Mouse (Mus musculus) brain, embryonic 18.5 days (tissue): ENCODE measurements around the gene Pip5k1b.

Experiments used
- DNase-seq: peaks from one replicate; pipeline ENCODE4 v3.0.0-alpha.2; 2012; ENCODE audit warnings: low read depth, low spot score

Pip5k1b gene

GRCm38 (mm10) chr19:24476461-24476860, 79.2 kb downstream of the Pip5k1b start:
- DNase-seq: no peak

- DNase-seq: no peak
Measured at GRCm38 (mm10) chr19:24475281-24475680, 80.4 kb downstream of the Pip5k1b start.

- DNase-seq: no peak
Measured at GRCm38 (mm10) chr19:24472512-24472911, 83.2 kb downstream of the Pip5k1b start.

GRCm38 (mm10) chr19:24471538-24471937, 84.1 kb downstream of the Pip5k1b start:
- no peak for DNase-seq

- no peak for DNase-seq
Measured at GRCm38 (mm10) chr19:24469216-24469615, 86.5 kb downstream of the Pip5k1b start.

GRCm38 (mm10) chr19:24468616-24469015, 87.1 kb downstream of the Pip5k1b start:
- no peak for DNase-seq

- no peak for DNase-seq
Measured at GRCm38 (mm10) chr19:24463011-24463410, 92.7 kb downstream of the Pip5k1b start.

GRCm38 (mm10) chr19:24456591-24457231, 99.0 kb downstream of the Pip5k1b start:
- no peak for DNase-seq

GRCm38 (mm10) chr19:24455249-24455960, 100.3 kb downstream of the Pip5k1b start:
- DNase-seq: no peak

- DNase-seq: no peak
Measured at GRCm38 (mm10) chr19:24454451-24454850, 101.2 kb downstream of the Pip5k1b start.

- no peak for DNase-seq
Measured at GRCm38 (mm10) chr19:24453379-24453778, 102.3 kb downstream of the Pip5k1b start.

GRCm38 (mm10) chr19:24452441-24452898, 103.2 kb downstream of the Pip5k1b start:
- DNase-seq: no peak

- DNase-seq: no peak
Measured at GRCm38 (mm10) chr19:24451626-24452025, 104.0 kb downstream of the Pip5k1b start.

GRCm38 (mm10) chr19:24450740-24451139, 104.9 kb downstream of the Pip5k1b start:
- DNase-seq: no peak

GRCm38 (mm10) chr19:24444322-24444721, 111.3 kb downstream of the Pip5k1b start:
- no peak for DNase-seq

GRCm38 (mm10) chr19:24439715-24440114, 116.0 kb downstream of the Pip5k1b start:
- no peak for DNase-seq

GRCm38 (mm10) chr19:24434291-24434690, 121.4 kb downstream of the Pip5k1b start:
- DNase-seq: no peak

- no peak for DNase-seq
Measured at GRCm38 (mm10) chr19:24432447-24432846, 123.2 kb downstream of the Pip5k1b start.

- no peak for DNase-seq
Measured at GRCm38 (mm10) chr19:24431381-24431780, 124.3 kb downstream of the Pip5k1b start.

GRCm38 (mm10) chr19:24428011-24428410, 127.7 kb downstream of the Pip5k1b start:
- DNase-seq: no peak

- DNase-seq: no peak
Measured at GRCm38 (mm10) chr19:24427258-24427657, 128.4 kb downstream of the Pip5k1b start.

GRCm38 (mm10) chr19:24426759-24427181, 128.9 kb downstream of the Pip5k1b start:
- DNase-seq: no peak

GRCm38 (mm10) chr19:24418030-24418429, 137.6 kb downstream of the Pip5k1b start:
- no peak for DNase-seq
